Comparison of ENCODE assay signal across 29 mouse cellular contexts in genomic region chr6:72323786-72324508, GRCm38 (mm10). TPM values are rescaled to one million over a fixed set of nuclear protein-coding genes. Genes with fewer than 3 reads are reported as not detected.
DNase-seq lines count a peak whose midpoint lies in the region; ATAC-seq and TF ChIP-seq lines count a peak whose summit lies in the region.
"Had no signal": no experiment of that assay in that cellular context is flagged by ENCODE, and none has a peak within 500 bp of the region (broad histone marks: within the 10 kb centered on the region; RNA-seq: fewer than 3 reads in every experiment).

No protein-coding gene starts in this region.

- H3K27ac ChIP-seq in stomach, embryonic 14.5 days (ENCODE audit: low read length), result no peak overlapping the region
- H3K27ac ChIP-seq in stomach, postnatal 0 days (replicated peaks), result no peak overlapping the region
- peak overlapping the region; percentile 85 for H3K27ac ChIP-seq in liver, embryonic 15.5 days (replicated peaks)
- H3K27ac ChIP-seq in stomach, embryonic 15.5 days, result no peak overlapping the region
- no peak overlapping the region for H3K27ac ChIP-seq in kidney, embryonic 16.5 days (ENCODE audit: low read length)
- H3K27ac ChIP-seq in kidney, adult 2 months (ENCODE audit: insufficient read depth, low read depth, low read length), result no peak overlapping the region
- H3K27ac ChIP-seq: embryonic facial prominence, embryonic 12.5 days; heart, adult 2 months; heart, embryonic 13.5 days; hindbrain, embryonic 14.5 days; kidney, postnatal 0 days; limb, embryonic 13.5 days; midbrain, embryonic 12.5 days; neural tube, embryonic 13.5 days had no signal

- 91% methylated on average over 6 of the region's 6 CpGs for WGBS in stomach, embryonic 14.5 days
- 89% methylated on average over 6 of the region's 6 CpGs for WGBS in stomach, postnatal 0 days
- 62% methylated on average over 6 of the region's 6 CpGs for WGBS in liver, embryonic 15.5 days (ENCODE audit: insufficient replicate concordance)
- WGBS in stomach, embryonic 15.5 days, result 82% methylated on average over 6 of the region's 6 CpGs
- 84% methylated on average over 6 of the region's 6 CpGs for WGBS in kidney, embryonic 16.5 days
- 90% methylated on average over 6 of the region's 6 CpGs for WGBS in kidney, adult 2 months

- no peak for TF ChIP-seq CTCF in stomach, postnatal 0 days (IDR thresholded peaks at IDR 0.05; ENCODE audit: low read depth)
- TF ChIP-seq CTCF in kidney, adult 2 months (conservative IDR thresholded peaks at IDR 0.05; ENCODE audit: insufficient read depth, insufficient read length, low read depth, low read length), result no peak

- H3K4me3 ChIP-seq in stomach, embryonic 14.5 days (ENCODE audit: low read depth, low read length), result no peak overlapping the region
- no peak overlapping the region for H3K4me3 ChIP-seq in stomach, postnatal 0 days (ENCODE audit: low read depth, low read length)
- H3K4me3 ChIP-seq in liver, embryonic 15.5 days (replicated peaks), result no peak overlapping the region
- H3K4me3 ChIP-seq in stomach, embryonic 15.5 days (replicated peaks), result no peak overlapping the region
- H3K4me3 ChIP-seq in kidney, embryonic 16.5 days (ENCODE audit: low read length), result no peak overlapping the region
- no peak overlapping the region for H3K4me3 ChIP-seq in kidney, adult 2 months (ENCODE audit: insufficient read depth, low read depth, low read length)
- H3K4me3 ChIP-seq: embryonic facial prominence, embryonic 12.5 days; heart, adult 2 months; heart, embryonic 13.5 days; limb, embryonic 13.5 days; midbrain, embryonic 12.5 days; neural tube, embryonic 13.5 days had no signal

- H3K27me3 ChIP-seq in stomach, embryonic 14.5 days (ENCODE audit: control insufficient read depth, insufficient read depth, low read length), result no peaks in the 10 kb centered on the region
- H3K27me3 ChIP-seq in stomach, postnatal 0 days (ENCODE audit: control insufficient read depth, insufficient read depth, low read length), result no peaks in the 10 kb centered on the region
- no peaks in the 10 kb centered on the region for H3K27me3 ChIP-seq in liver, embryonic 15.5 days
- no peaks in the 10 kb centered on the region for H3K27me3 ChIP-seq in stomach, embryonic 15.5 days (replicated peaks)
- H3K27me3 ChIP-seq in kidney, embryonic 16.5 days (ENCODE audit: insufficient read depth, low read length), result no peaks in the 10 kb centered on the region
- H3K27me3 ChIP-seq in kidney, adult 2 months (replicated peaks; ENCODE audit: control insufficient read depth, insufficient read depth, low read length), result no peaks in the 10 kb centered on the region
- H3K27me3 ChIP-seq: embryonic facial prominence, embryonic 12.5 days; heart, embryonic 13.5 days; limb, embryonic 13.5 days; midbrain, embryonic 12.5 days; neural tube, embryonic 13.5 days had no signal

- no peaks in the 10 kb centered on the region for H3K4me1 ChIP-seq in stomach, embryonic 14.5 days (ENCODE audit: control insufficient read depth, insufficient read depth, low read length)
- H3K4me1 ChIP-seq in stomach, postnatal 0 days (replicated peaks; ENCODE audit: control insufficient read depth, insufficient read depth), result no peaks in the 10 kb centered on the region
- peaks cover 24% of the 10 kb centered on the region for H3K4me1 ChIP-seq in liver, embryonic 15.5 days (replicated peaks)
- no peaks in the 10 kb centered on the region for H3K4me1 ChIP-seq in stomach, embryonic 15.5 days
- no peaks in the 10 kb centered on the region for H3K4me1 ChIP-seq in kidney, embryonic 16.5 days (ENCODE audit: insufficient read depth, low read length)
- H3K4me1 ChIP-seq in kidney, adult 2 months (ENCODE audit: control insufficient read depth, insufficient read depth, low read length), result no peaks in the 10 kb centered on the region
- H3K4me1 ChIP-seq: embryonic facial prominence, embryonic 12.5 days; limb, embryonic 13.5 days; midbrain, embryonic 12.5 days; neural tube, embryonic 13.5 days had no signal

- no peak for DNase-seq in stomach, postnatal 0 days (ENCODE audit: low spot score)
- peak; percentile 76 for DNase-seq in liver
- DNase-seq in ovary, postnatal 36 days (ENCODE audit: low spot score), result no peak
- DNase-seq in kidney, adult 2 months, result no peak
- DNase-seq: adrenal gland, postnatal 25 days; cerebellum, adult 2 months; cerebellum, postnatal 14 days; forebrain, postnatal 0 days; heart, adult 2 months; heart, postnatal 10 days; kidney, adult 18-20 months; kidney, postnatal 4 days; lung, adult 2 months; lung, postnatal 14 days; right cerebral cortex, postnatal 25 days; thymus, postnatal 4 days had no signal

- peak; percentile 40; the same call in 1 of the 2 replicates for ATAC-seq in stomach, embryonic 14.5 days (ENCODE audit: insufficient number of reproducible peaks, insufficient read depth, low FRiP score, low read depth)
- no peak for ATAC-seq in stomach, postnatal 0 days (ENCODE audit: low FRiP score, low TSS enrichment)
- ATAC-seq in liver, embryonic 15.5 days (ENCODE audit: insufficient read depth), result peak; percentile 98
- ATAC-seq in stomach, embryonic 15.5 days (ENCODE audit: insufficient read depth, low FRiP score, low read depth), result peak; percentile 77; the same call in 1 of the 2 replicates
- ATAC-seq in kidney, embryonic 16.5 days (ENCODE audit: low FRiP score, low TSS enrichment), result no peak
- ATAC-seq: forebrain, postnatal 0 days had no signal

- H3K9me3 ChIP-seq in stomach, embryonic 14.5 days (ENCODE audit: control insufficient read depth, low read depth, low read length), result no peaks in the 10 kb centered on the region
- no peaks in the 10 kb centered on the region for H3K9me3 ChIP-seq in stomach, postnatal 0 days (ENCODE audit: control insufficient read depth, low read length)
- no peaks in the 10 kb centered on the region for H3K9me3 ChIP-seq in liver, embryonic 15.5 days (replicated peaks)
- H3K9me3 ChIP-seq in stomach, embryonic 15.5 days, result no peaks in the 10 kb centered on the region
- H3K9me3 ChIP-seq in kidney, embryonic 16.5 days (ENCODE audit: low read length), result no peaks in the 10 kb centered on the region
- H3K9me3 ChIP-seq: embryonic facial prominence, embryonic 12.5 days; heart, embryonic 13.5 days; limb, embryonic 13.5 days; midbrain, embryonic 12.5 days; neural tube, embryonic 13.5 days had no signal

- no peak overlapping the region for H3K4me2 ChIP-seq in stomach, embryonic 14.5 days (replicated peaks; ENCODE audit: low read depth, low read length)
- no peak overlapping the region for H3K4me2 ChIP-seq in stomach, postnatal 0 days (replicated peaks; ENCODE audit: low read depth)
- H3K4me2 ChIP-seq in liver, embryonic 15.5 days, result peak overlapping the region; percentile 35
- H3K4me2 ChIP-seq in stomach, embryonic 15.5 days, result no peak overlapping the region
- H3K4me2 ChIP-seq in kidney, embryonic 16.5 days (replicated peaks; ENCODE audit: low read depth, low read length), result no peak overlapping the region
- H3K4me2 ChIP-seq: embryonic facial prominence, embryonic 12.5 days; heart, embryonic 13.5 days; hindbrain, embryonic 14.5 days; limb, embryonic 13.5 days; midbrain, embryonic 12.5 days; neural tube, embryonic 13.5 days had no signal

- no peak overlapping the region for H3K9ac ChIP-seq in stomach, embryonic 14.5 days (replicated peaks; ENCODE audit: low read depth, low read length)
- no peak overlapping the region for H3K9ac ChIP-seq in stomach, postnatal 0 days (ENCODE audit: low read length)
- peak overlapping the region; percentile 28 for H3K9ac ChIP-seq in liver, embryonic 15.5 days
- no peak overlapping the region for H3K9ac ChIP-seq in stomach, embryonic 15.5 days
- no peak overlapping the region for H3K9ac ChIP-seq in kidney, embryonic 16.5 days (replicated peaks; ENCODE audit: low read length)
- H3K9ac ChIP-seq: embryonic facial prominence, embryonic 12.5 days; forebrain, postnatal 0 days; heart, embryonic 13.5 days; hindbrain, embryonic 14.5 days; limb, embryonic 13.5 days; midbrain, embryonic 12.5 days; neural tube, embryonic 13.5 days had no signal

- H3K36me3 ChIP-seq in stomach, embryonic 14.5 days (ENCODE audit: control insufficient read depth, insufficient read depth, low read length), result peaks cover 65% of the 10 kb centered on the region
- peaks cover 29% of the 10 kb centered on the region for H3K36me3 ChIP-seq in stomach, postnatal 0 days (ENCODE audit: control insufficient read depth, insufficient read depth, low read length)
- peaks cover 100% of the 10 kb centered on the region for H3K36me3 ChIP-seq in liver, embryonic 15.5 days (replicated peaks)
- H3K36me3 ChIP-seq in stomach, embryonic 15.5 days, result peaks cover 58% of the 10 kb centered on the region
- peaks cover 75% of the 10 kb centered on the region for H3K36me3 ChIP-seq in kidney, embryonic 16.5 days (ENCODE audit: insufficient read depth, low read length)
- H3K36me3 ChIP-seq in kidney, adult 2 months (ENCODE audit: control insufficient read depth, insufficient read depth, low read length), result peaks cover 18% of the 10 kb centered on the region

- TF ChIP-seq EP300 in stomach, postnatal 0 days (optimal IDR thresholded peaks at IDR 0.05), result no peak

- TF ChIP-seq POLR2A in kidney, adult 2 months (IDR thresholded peaks at IDR 0.05; ENCODE audit: low read depth, low read length), result no peak

RNA-seq across cellular contexts. Expression of gene Sftpb, which starts 19.5 kb away (rescaled TPM):
- not detected in 2 replicates for polyA plus RNA-seq in stomach, embryonic 14.5 days (2014; fragmentation: Nextera tagmentation; extraction: Ambion mirVana)
- polyA plus RNA-seq in stomach, postnatal 0 days (2015; fragmentation: Nextera tagmentation; extraction: Ambion mirVana), result not detected in 2 replicates
- not detected in 2 replicates for polyA plus RNA-seq in liver, embryonic 15.5 days (2015; fragmentation: Nextera tagmentation; extraction: Ambion mirVana)
- polyA plus RNA-seq in stomach, embryonic 15.5 days (2015; fragmentation: Nextera tagmentation; extraction: Ambion mirVana), result 0.10 TPM in 1 of 2 replicates, not detected in the other
- polyA plus RNA-seq in kidney, embryonic 16.5 days (2015; fragmentation: Nextera tagmentation; extraction: Ambion mirVana), result 5.4 TPM in 1 of 2 replicates, not detected in the other
- not detected in 2 replicates for polyA plus RNA-seq in kidney, adult 2 months (2012; rRNA removed)
- polyA plus RNA-seq: cerebellum, adult 2 months; embryonic facial prominence, embryonic 12.5 days; forebrain, embryonic 11.5 days; kidney, postnatal 0 days; limb, embryonic 13.5 days; midbrain, embryonic 12.5 days; thymus, postnatal 0 days had no signal

RNA-seq across cellular contexts. Expression of gene Usp39, which starts 21.0 kb away (rescaled TPM):
- 52.3 and 52.5 TPM in 2 replicates for polyA plus RNA-seq in stomach, embryonic 14.5 days (2014; fragmentation: Nextera tagmentation; extraction: Ambion mirVana)
- polyA plus RNA-seq in stomach, postnatal 0 days (2015; fragmentation: Nextera tagmentation; extraction: Ambion mirVana), result 20.1 and 21.0 TPM in 2 replicates
- 37.3 and 38.7 TPM in 2 replicates for polyA plus RNA-seq in liver, embryonic 15.5 days (2015; fragmentation: Nextera tagmentation; extraction: Ambion mirVana)
- 38.3 and 39.9 TPM in 2 replicates for polyA plus RNA-seq in stomach, embryonic 15.5 days (2015; fragmentation: Nextera tagmentation; extraction: Ambion mirVana)
- polyA plus RNA-seq in kidney, embryonic 16.5 days (2015; fragmentation: Nextera tagmentation; extraction: Ambion mirVana), result 43.5 and 47.5 TPM in 2 replicates
- 17.8 and 18.2 TPM in 2 replicates for polyA plus RNA-seq in kidney, adult 2 months (2012; rRNA removed)

RNA-seq across cellular contexts. Expression of gene 0610030E20Rik, which starts 23.2 kb away (rescaled TPM):
- polyA plus RNA-seq in stomach, embryonic 14.5 days (2014; fragmentation: Nextera tagmentation; extraction: Ambion mirVana), result 33.9 and 34.3 TPM in 2 replicates
- polyA plus RNA-seq in stomach, postnatal 0 days (2015; fragmentation: Nextera tagmentation; extraction: Ambion mirVana), result 19.6 and 20.5 TPM in 2 replicates
- polyA plus RNA-seq in liver, embryonic 15.5 days (2015; fragmentation: Nextera tagmentation; extraction: Ambion mirVana), result 11.6 and 14.5 TPM in 2 replicates
- polyA plus RNA-seq in stomach, embryonic 15.5 days (2015; fragmentation: Nextera tagmentation; extraction: Ambion mirVana), result 25.7 and 28.2 TPM in 2 replicates
- 28.3 and 31.0 TPM in 2 replicates for polyA plus RNA-seq in kidney, embryonic 16.5 days (2015; fragmentation: Nextera tagmentation; extraction: Ambion mirVana)
- polyA plus RNA-seq in kidney, adult 2 months (2012; rRNA removed), result 15.1 and 15.2 TPM in 2 replicates

RNA-seq across cellular contexts. Expression of gene Tmem150a, which starts 31.3 kb away (rescaled TPM):
- polyA plus RNA-seq in stomach, embryonic 14.5 days (2014; fragmentation: Nextera tagmentation; extraction: Ambion mirVana), result 13.8 and 15.3 TPM in 2 replicates
- polyA plus RNA-seq in stomach, postnatal 0 days (2015; fragmentation: Nextera tagmentation; extraction: Ambion mirVana), result 7.7 and 8.4 TPM in 2 replicates
- 52.0 and 62.6 TPM in 2 replicates for polyA plus RNA-seq in liver, embryonic 15.5 days (2015; fragmentation: Nextera tagmentation; extraction: Ambion mirVana)
- polyA plus RNA-seq in stomach, embryonic 15.5 days (2015; fragmentation: Nextera tagmentation; extraction: Ambion mirVana), result 14.8 and 15.4 TPM in 2 replicates
- 40.8 and 43.9 TPM in 2 replicates for polyA plus RNA-seq in kidney, embryonic 16.5 days (2015; fragmentation: Nextera tagmentation; extraction: Ambion mirVana)
- polyA plus RNA-seq in kidney, adult 2 months (2012; rRNA removed), result 171 and 189 TPM in 2 replicates

RNA-seq across cellular contexts. Expression of gene Rnf181, which starts 42.8 kb away (rescaled TPM):
- 106 and 109 TPM in 2 replicates for polyA plus RNA-seq in stomach, embryonic 14.5 days (2014; fragmentation: Nextera tagmentation; extraction: Ambion mirVana)
- 136 and 137 TPM in 2 replicates for polyA plus RNA-seq in stomach, postnatal 0 days (2015; fragmentation: Nextera tagmentation; extraction: Ambion mirVana)
- 82.5 and 88.5 TPM in 2 replicates for polyA plus RNA-seq in liver, embryonic 15.5 days (2015; fragmentation: Nextera tagmentation; extraction: Ambion mirVana)
- polyA plus RNA-seq in stomach, embryonic 15.5 days (2015; fragmentation: Nextera tagmentation; extraction: Ambion mirVana), result 123 and 132 TPM in 2 replicates
- 153 and 164 TPM in 2 replicates for polyA plus RNA-seq in kidney, embryonic 16.5 days (2015; fragmentation: Nextera tagmentation; extraction: Ambion mirVana)
- 176 and 192 TPM in 2 replicates for polyA plus RNA-seq in kidney, adult 2 months (2012; rRNA removed)

Comparison
In these comparisons a context has a peak if more than half of its experiments do, and no peak if none do; other contexts are left out.
1. ATAC-seq: peak in stomach, embryonic 14.5 days (single experiment), liver, embryonic 15.5 days (single experiment) and stomach, embryonic 15.5 days (single experiment); none in stomach, postnatal 0 days (single experiment) and kidney, embryonic 16.5 days (single experiment).